Comparison of ENCODE assay signal across 12 mouse cellular contexts in the genomic region with DNA sequence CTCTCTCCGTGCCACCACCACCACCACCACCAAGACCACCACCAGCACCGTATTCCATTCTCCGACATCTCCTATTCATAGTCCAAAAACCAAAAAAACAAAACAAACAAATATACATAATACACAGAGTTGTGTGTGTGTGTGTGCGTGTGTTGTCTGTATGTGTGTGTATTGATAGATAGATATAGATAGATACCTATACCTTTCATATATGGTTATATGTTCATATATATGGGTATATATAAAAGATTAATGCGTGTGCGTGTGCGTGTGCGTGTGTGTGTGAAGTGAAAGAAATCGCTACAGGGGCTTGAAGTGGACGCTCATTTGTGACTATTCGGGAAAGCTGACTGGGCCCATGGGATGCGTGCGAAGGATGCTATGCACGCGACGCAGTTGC. TPM values are rescaled to one million over a fixed set of nuclear protein-coding genes. Genes with fewer than 3 reads are reported as not detected.
A peak's percentile ranks its signal among the peaks of the same experiment; 100 is the strongest.
DNase-seq lines count a peak whose midpoint lies in the region; ATAC-seq lines count a peak whose summit lies in the region.
"Not testable (repeated sequence)": the region's sequence is repeated elsewhere in the genome, so short reads cannot be mapped to it uniquely, and the experiment has no call there.
"Had no signal": no experiment of that assay in that cellular context is flagged by ENCODE, and none has a peak within 500 bp of the region (broad histone marks: within the 10 kb centered on the region; RNA-seq: fewer than 3 reads in every experiment).

No protein-coding gene starts in this region.

- 28% methylated on average over 16 of the region's 16 CpGs for WGBS in embryonic facial prominence, embryonic 10.5 days
- WGBS in forebrain, embryonic 13.5 days: 25% methylated on average over 16 of the region's 16 CpGs
- 20% methylated on average over 15 of the region's 16 CpGs for WGBS in heart, embryonic 13.5 days
- WGBS in hindbrain, embryonic 13.5 days: 24% methylated on average over 16 of the region's 16 CpGs
- 19% methylated on average over 16 of the region's 16 CpGs for WGBS in midbrain, embryonic 10.5 days
- 23% methylated on average over 11 of the region's 16 CpGs for WGBS in midbrain, embryonic 16.5 days
- 22% methylated on average over 16 of the region's 16 CpGs for WGBS in stomach, embryonic 15.5 days

- H3K9ac ChIP-seq in forebrain, embryonic 13.5 days; heart, embryonic 13.5 days; hindbrain, embryonic 13.5 days; midbrain, embryonic 16.5 days (ENCODE audit: low read depth, low read length); stomach, embryonic 15.5 days: not testable (repeated sequence)

- H3K4me3 ChIP-seq in embryonic facial prominence, embryonic 10.5 days: peak overlapping the region; percentile 17; the same call in 1 of the 2 replicates
- not testable (repeated sequence) for H3K4me3 ChIP-seq in forebrain, embryonic 13.5 days; hindbrain, embryonic 13.5 days; midbrain, embryonic 16.5 days (ENCODE audit: low read depth, low read length); stomach, embryonic 15.5 days (replicated peaks)
- peak overlapping the region; percentile 13; the same call in 1 of the 2 replicates for H3K4me3 ChIP-seq in heart, embryonic 13.5 days
- H3K4me3 ChIP-seq in midbrain, embryonic 10.5 days: peak overlapping the region; percentile 20; the same call in 1 of the 2 replicates

- not testable (repeated sequence) for H3K36me3 ChIP-seq in embryonic facial prominence, embryonic 10.5 days (replicated peaks); forebrain, embryonic 13.5 days (ENCODE audit: poor library complexity, severe bottlenecking); heart, embryonic 13.5 days; hindbrain, embryonic 13.5 days; midbrain, embryonic 10.5 days; midbrain, embryonic 16.5 days (ENCODE audit: control insufficient read depth, insufficient read depth, low read length); stomach, embryonic 15.5 days

- H3K9me3 ChIP-seq in embryonic facial prominence, embryonic 10.5 days; forebrain, embryonic 13.5 days (replicated peaks); heart, embryonic 13.5 days; hindbrain, embryonic 13.5 days; midbrain, embryonic 10.5 days (replicated peaks); midbrain, embryonic 16.5 days (replicated peaks; ENCODE audit: control insufficient read depth, low read length, poor library complexity, severe bottlenecking); stomach, embryonic 15.5 days: not testable (repeated sequence)

- H3K27me3 ChIP-seq in embryonic facial prominence, embryonic 10.5 days (replicated peaks; ENCODE audit: low read depth, poor library complexity, severe bottlenecking): peaks cover 51% of the 10 kb centered on the region
- H3K27me3 ChIP-seq in forebrain, embryonic 13.5 days: peaks cover 36% of the 10 kb centered on the region
- H3K27me3 ChIP-seq in heart, embryonic 13.5 days (replicated peaks): peaks cover 37% of the 10 kb centered on the region
- peaks cover 42% of the 10 kb centered on the region for H3K27me3 ChIP-seq in hindbrain, embryonic 13.5 days
- H3K27me3 ChIP-seq in midbrain, embryonic 10.5 days (ENCODE audit: low read depth, poor library complexity, severe bottlenecking): peaks cover 51% of the 10 kb centered on the region
- peaks cover 20% of the 10 kb centered on the region for H3K27me3 ChIP-seq in midbrain, embryonic 16.5 days (ENCODE audit: control insufficient read depth, insufficient read depth, low read depth, low read length)
- H3K27me3 ChIP-seq in stomach, embryonic 15.5 days (replicated peaks): peaks cover 24% of the 10 kb centered on the region

- ATAC-seq in forebrain, embryonic 13.5 days; heart, embryonic 13.5 days (ENCODE audit: extremely low read depth, insufficient number of reproducible peaks, low FRiP score, low TSS enrichment); hindbrain, embryonic 13.5 days (ENCODE audit: low FRiP score); midbrain, embryonic 16.5 days; stomach, embryonic 15.5 days (ENCODE audit: insufficient read depth, low FRiP score, low read depth): not testable (repeated sequence)

- not testable (repeated sequence) for H3K4me1 ChIP-seq in embryonic facial prominence, embryonic 10.5 days; forebrain, embryonic 13.5 days; heart, embryonic 13.5 days; hindbrain, embryonic 13.5 days (replicated peaks); midbrain, embryonic 10.5 days; midbrain, embryonic 16.5 days (ENCODE audit: control insufficient read depth, insufficient read depth, low read length); stomach, embryonic 15.5 days

- intact Hi-C loops in left cerebral cortex, postnatal 25 days (cut with DNase I): not testable (repeated sequence)

- H3K4me2 ChIP-seq in forebrain, embryonic 13.5 days: peak overlapping the region; percentile 37
- H3K4me2 ChIP-seq in heart, embryonic 13.5 days: peak overlapping the region; percentile 34; the same call in 1 of the 2 replicates
- H3K4me2 ChIP-seq in hindbrain, embryonic 13.5 days: peak overlapping the region; percentile 26; the same call in 1 of the 2 replicates
- peak overlapping the region; percentile 17; the same call in 1 of the 2 replicates for H3K4me2 ChIP-seq in midbrain, embryonic 16.5 days (ENCODE audit: low read length)
- H3K4me2 ChIP-seq in stomach, embryonic 15.5 days: 0 out of 2 replicates have a peak overlapping the region, but pooled peaks have one; percentile 23

- not testable (repeated sequence) for H3K27ac ChIP-seq in embryonic facial prominence, embryonic 10.5 days (replicated peaks); forebrain, embryonic 13.5 days; heart, embryonic 13.5 days (replicated peaks); hindbrain, embryonic 13.5 days; midbrain, embryonic 10.5 days (replicated peaks); midbrain, embryonic 16.5 days (ENCODE audit: low read length); stomach, embryonic 15.5 days

- not testable (repeated sequence) for DNase-seq in embryonic facial prominence, embryonic 10.5 days (ENCODE audit: low spot score); midbrain, embryonic 10.5 days (ENCODE audit: low spot score)
- peak; percentile 19 to 30 for DNase-seq in left cerebral cortex, postnatal 25 days (ENCODE audit: low spot score in 2 of 2)

RNA-seq across cellular contexts. Expression of gene Fcgr3, which starts 6.1 kb away (rescaled TPM):
- 3.8 and 5.5 TPM in 2 replicates for polyA plus RNA-seq in embryonic facial prominence, embryonic 10.5 days (2016; fragmentation: Nextera tagmentation; extraction: Ambion mirVana)
- polyA plus RNA-seq in forebrain, embryonic 13.5 days (2015; fragmentation: Nextera tagmentation; extraction: Ambion mirVana): 3.5 and 3.8 TPM in 2 replicates
- polyA plus RNA-seq in heart, embryonic 13.5 days (2015; fragmentation: Nextera tagmentation; extraction: Ambion mirVana): 6.9 and 9.1 TPM in 2 replicates
- polyA plus RNA-seq in hindbrain, embryonic 13.5 days (2015; fragmentation: Nextera tagmentation; extraction: Ambion mirVana): 8.1 and 10.0 TPM in 2 replicates
- 10 to 100 TPM; 13.8 TPM for total RNA-seq in left cerebral cortex, postnatal 25 days (2021)
- 5.5 and 7.8 TPM in 2 replicates for polyA plus RNA-seq in midbrain, embryonic 10.5 days (2016; fragmentation: Nextera tagmentation; extraction: Ambion mirVana)
- 6.8 and 9.0 TPM in 2 replicates for polyA plus RNA-seq in midbrain, embryonic 16.5 days (2015; fragmentation: Nextera tagmentation; extraction: Ambion mirVana)
- 18.7 and 18.8 TPM in 2 replicates for polyA plus RNA-seq in stomach, embryonic 15.5 days (2015; fragmentation: Nextera tagmentation; extraction: Ambion mirVana)

RNA-seq across cellular contexts. Expression of gene Cfap126, which starts 42.8 kb away (rescaled TPM):
- 1.1 and 2.0 TPM in 2 replicates for polyA plus RNA-seq in embryonic facial prominence, embryonic 10.5 days (2016; fragmentation: Nextera tagmentation; extraction: Ambion mirVana)
- polyA plus RNA-seq in forebrain, embryonic 13.5 days (2015; fragmentation: Nextera tagmentation; extraction: Ambion mirVana): 6.6 and 7.8 TPM in 2 replicates
- 2.8 TPM in 2 replicates for polyA plus RNA-seq in heart, embryonic 13.5 days (2015; fragmentation: Nextera tagmentation; extraction: Ambion mirVana)
- polyA plus RNA-seq in hindbrain, embryonic 13.5 days (2015; fragmentation: Nextera tagmentation; extraction: Ambion mirVana): 9.4 and 18.4 TPM in 2 replicates
- total RNA-seq in left cerebral cortex, postnatal 25 days (2021): under 1 TPM; 0.34 to 0.43 TPM
- 2.8 and 2.9 TPM in 2 replicates for polyA plus RNA-seq in midbrain, embryonic 10.5 days (2016; fragmentation: Nextera tagmentation; extraction: Ambion mirVana)
- polyA plus RNA-seq in midbrain, embryonic 16.5 days (2015; fragmentation: Nextera tagmentation; extraction: Ambion mirVana): 7.8 and 9.2 TPM in 2 replicates
- 1.6 and 2.9 TPM in 2 replicates for polyA plus RNA-seq in stomach, embryonic 15.5 days (2015; fragmentation: Nextera tagmentation; extraction: Ambion mirVana)

RNA-seq across cellular contexts. Expression of gene Fcgr4, which starts 52.2 kb away (rescaled TPM):
- 0.31 TPM in 1 of 2 replicates, not detected in the other for polyA plus RNA-seq in embryonic facial prominence, embryonic 10.5 days (2016; fragmentation: Nextera tagmentation; extraction: Ambion mirVana)
- 0.33 TPM in 1 of 2 replicates, not detected in the other for polyA plus RNA-seq in forebrain, embryonic 13.5 days (2015; fragmentation: Nextera tagmentation; extraction: Ambion mirVana)
- 0.37 and 0.85 TPM in 2 replicates for polyA plus RNA-seq in heart, embryonic 13.5 days (2015; fragmentation: Nextera tagmentation; extraction: Ambion mirVana)
- polyA plus RNA-seq in hindbrain, embryonic 13.5 days (2015; fragmentation: Nextera tagmentation; extraction: Ambion mirVana): 0.31 TPM in 2 replicates
- not detected for total RNA-seq in left cerebral cortex, postnatal 25 days (2021)
- polyA plus RNA-seq in midbrain, embryonic 10.5 days (2016; fragmentation: Nextera tagmentation; extraction: Ambion mirVana): 0.25 TPM in 1 of 2 replicates, not detected in the other
- polyA plus RNA-seq in midbrain, embryonic 16.5 days (2015; fragmentation: Nextera tagmentation; extraction: Ambion mirVana): 0.14 and 0.16 TPM in 2 replicates
- 1.3 and 1.7 TPM in 2 replicates for polyA plus RNA-seq in stomach, embryonic 15.5 days (2015; fragmentation: Nextera tagmentation; extraction: Ambion mirVana)
- total RNA-seq: left cerebral cortex, adult 18-20 months; left cerebral cortex, postnatal 36 days had no signal
- polyA plus RNA-seq: inflammation-experienced regulatory T-cells, adult 6 months; testis, adult 2 months had no signal
